Mouse (Mus musculus): ENCODE data around the gene Wdtc1. TPM values are rescaled to one million over a fixed set of nuclear protein-coding genes. Genes with fewer than 3 reads are reported as not detected.

The Wdtc1 gene
- polyA plus RNA-seq (2015; fragmentation: Nextera tagmentation; extraction: Ambion mirVana), result 9.9 and 11.2 TPM in 2 replicates

- Histone ChIP-seq H3K9ac (ENCODE audit: low read depth, low read length) (no peak within 1 kb of the TSS), H3K9me3 (replicated peaks; ENCODE audit: low read length) (no peaks in the 10 kb centered on the region), H3K4me2 (ENCODE audit: low read length) (no peak within 1 kb of the TSS), H3K27me3 (ENCODE audit: insufficient read depth, low read length) (no peaks in the 10 kb centered on the region), H3K4me1 (replicated peaks; ENCODE audit: insufficient read depth, low read length) (no peaks in the 10 kb centered on the region), H3K27ac (no peak within 1 kb of the TSS), H3K4me3 (replicated peaks; ENCODE audit: low read depth, low read length) (no peak within 1 kb of the TSS), H3K36me3 (ENCODE audit: insufficient read depth, low read length) (no peaks in the 10 kb centered on the region)
- no peak for TF ChIP-seq CTCF (IDR thresholded peaks at IDR 0.05; ENCODE audit: low read depth)
- 86% methylated on average over 23 of the region's 23 CpGs for WGBS
- DNase-seq (ENCODE audit: low spot score) (no peak), ATAC-seq (replicated peaks; ENCODE audit: low FRiP score, low read depth) (no peak)
Measured at GRCm38 (mm10) chr4:133353367-133354365, at the start of gene Wdtc1. Wdtc1 (minus strand) TSS chr4:133353481.

DNA sequence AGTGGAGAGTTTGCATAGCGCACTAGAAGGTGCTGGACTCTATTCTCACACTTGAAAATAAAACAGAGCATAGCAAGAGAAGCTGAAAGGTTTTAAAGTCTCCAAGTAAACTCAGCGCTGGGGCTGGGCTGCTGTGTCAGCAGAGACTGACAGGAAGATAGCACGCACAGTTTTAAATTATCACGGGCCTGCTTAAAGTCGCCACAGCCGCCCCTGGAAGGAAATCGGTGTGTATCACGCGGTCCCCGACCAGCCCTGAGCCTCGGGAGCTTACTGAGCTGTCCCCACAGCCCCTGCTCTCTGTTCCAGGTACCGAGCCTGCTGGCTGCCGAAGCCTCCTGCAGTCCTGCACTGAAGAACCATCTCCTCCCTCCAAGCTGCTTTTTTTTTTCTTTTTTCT lies 48.7 kb upstream of the Wdtc1 start:
- DNase-seq (ENCODE audit: low spot score), result no peak
- Histone ChIP-seq H3K4me2 (ENCODE audit: low read length) (no peak overlapping the region), H3K36me3 (ENCODE audit: insufficient read depth, low read length) (0 out of 2 replicates have a peak, but pooled peaks cover 3% of the 10 kb centered on the region), H3K4me3 (replicated peaks; ENCODE audit: low read depth, low read length) (no peak overlapping the region), H3K27me3 (ENCODE audit: insufficient read depth, low read length) (no peaks in the 10 kb centered on the region), H3K9ac (ENCODE audit: low read depth, low read length) (no peak overlapping the region), H3K4me1 (replicated peaks; ENCODE audit: insufficient read depth, low read length) (peaks cover 9% of the 10 kb centered on the region; the same call in 1 of the 2 replicates), H3K9me3 (replicated peaks; ENCODE audit: low read length) (no peaks in the 10 kb centered on the region), H3K27ac (no peak overlapping the region)
- no peak for ATAC-seq (replicated peaks; ENCODE audit: low FRiP score, low read depth)
- WGBS, result 47% methylated on average over 13 of the region's 13 CpGs
- no peak for TF ChIP-seq CTCF (IDR thresholded peaks at IDR 0.05; ENCODE audit: low read depth)

- Histone ChIP-seq H3K4me1 (replicated peaks; ENCODE audit: insufficient read depth, low read length) (no peaks in the 10 kb centered on the region; the same call in 1 of the 2 replicates), H3K27me3 (ENCODE audit: insufficient read depth, low read length) (no peaks in the 10 kb centered on the region), H3K4me3 (replicated peaks; ENCODE audit: low read depth, low read length) (no peak overlapping the region), H3K27ac (no peak overlapping the region), H3K9me3 (replicated peaks; ENCODE audit: low read length) (no peaks in the 10 kb centered on the region), H3K4me2 (ENCODE audit: low read length) (no peak overlapping the region), H3K9ac (ENCODE audit: low read depth, low read length) (no peak overlapping the region), H3K36me3 (ENCODE audit: insufficient read depth, low read length) (no peaks in the 10 kb centered on the region)
- no peak for TF ChIP-seq CTCF (IDR thresholded peaks at IDR 0.05; ENCODE audit: low read depth)
- no peak for ATAC-seq (replicated peaks; ENCODE audit: low FRiP score, low read depth)
- no peak for DNase-seq (ENCODE audit: low spot score)
- 38% methylated on average over 7 of the region's 7 CpGs for WGBS
Measured at GRCm38 (mm10) chr4:133400098-133400497, 46.8 kb upstream of the Wdtc1 start.

DNA sequence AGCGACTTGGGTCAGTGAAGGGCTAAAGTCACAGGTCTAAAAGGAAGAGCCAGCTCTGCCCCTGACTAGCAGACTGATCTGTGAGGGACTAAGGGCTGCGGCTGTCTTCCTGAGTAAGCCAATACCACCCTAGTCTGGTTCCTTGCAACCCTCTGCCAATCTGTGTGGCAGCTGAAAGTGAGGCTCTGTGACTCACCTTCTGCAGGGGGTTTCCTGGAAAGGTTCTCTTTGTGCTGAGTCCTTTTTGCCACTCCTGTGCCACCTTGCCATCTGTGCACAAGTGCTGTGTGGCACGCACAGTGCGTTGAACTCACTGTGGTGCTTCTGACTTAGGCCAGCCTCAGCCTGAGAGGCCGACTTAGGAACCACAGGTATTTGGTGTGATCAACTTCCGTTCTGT lies 46.2 kb upstream of the Wdtc1 start:
- H3K27ac ChIP-seq, result no peak overlapping the region
- DNase-seq (ENCODE audit: low spot score), result no peak
- WGBS, result 69% methylated on average over 6 of the region's 6 CpGs

GRCm38 (mm10) chr4:133398619-133399018 lies 45.3 kb upstream of the Wdtc1 start:
- 89% methylated on average over 5 of the region's 5 CpGs for WGBS
- H3K27ac ChIP-seq, result no peak overlapping the region

More for the DNA sequence above, 46.2 kb upstream of the Wdtc1 start:
- Histone ChIP-seq H3K4me1 (replicated peaks; ENCODE audit: insufficient read depth, low read length) (peaks cover 3% of the 10 kb centered on the region; the same call in 1 of the 2 replicates), H3K36me3 (ENCODE audit: insufficient read depth, low read length) (no peaks in the 10 kb centered on the region), H3K4me3 (replicated peaks; ENCODE audit: low read depth, low read length) (no peak overlapping the region), H3K9ac (ENCODE audit: low read depth, low read length) (no peak overlapping the region), H3K4me2 (ENCODE audit: low read length) (no peak overlapping the region), H3K9me3 (replicated peaks; ENCODE audit: low read length) (no peaks in the 10 kb centered on the region), H3K27me3 (ENCODE audit: insufficient read depth, low read length) (no peaks in the 10 kb centered on the region)
- no peak; the same call in 1 of the 2 replicates for ATAC-seq (replicated peaks; ENCODE audit: low FRiP score, low read depth)
- no peak for TF ChIP-seq CTCF (IDR thresholded peaks at IDR 0.05; ENCODE audit: low read depth)

DNA sequence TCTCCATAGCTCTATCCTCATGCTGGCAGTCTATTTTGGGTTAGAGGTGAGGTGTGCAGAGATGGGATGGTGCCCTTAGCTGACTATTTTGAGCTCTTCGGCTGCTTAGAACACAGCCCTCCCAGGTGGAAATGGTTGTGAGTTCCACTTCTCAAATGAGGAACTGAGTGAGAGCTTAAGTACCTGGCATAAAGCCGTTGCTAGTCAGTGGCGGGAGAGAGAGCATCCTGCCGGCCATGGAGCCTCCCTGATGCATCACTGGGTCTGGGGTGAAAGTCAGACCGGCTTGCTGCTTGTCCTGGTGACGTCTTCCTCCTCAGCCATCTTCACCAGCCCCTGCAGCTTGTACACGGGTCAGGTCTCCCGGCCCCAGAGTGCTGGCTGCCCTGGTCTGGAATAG lies 44.7 kb upstream of the Wdtc1 start:
- Histone ChIP-seq H3K27ac (no peak overlapping the region), H3K9me3 (replicated peaks; ENCODE audit: low read length) (no peaks in the 10 kb centered on the region), H3K4me2 (ENCODE audit: low read length) (no peak overlapping the region), H3K4me3 (replicated peaks; ENCODE audit: low read depth, low read length) (no peak overlapping the region), H3K9ac (ENCODE audit: low read depth, low read length) (no peak overlapping the region), H3K36me3 (ENCODE audit: insufficient read depth, low read length) (no peaks in the 10 kb centered on the region), H3K4me1 (replicated peaks; ENCODE audit: insufficient read depth, low read length) (peaks cover 3% of the 10 kb centered on the region; the same call in 1 of the 2 replicates), H3K27me3 (ENCODE audit: insufficient read depth, low read length) (no peaks in the 10 kb centered on the region)
- DNase-seq (ENCODE audit: low spot score), result no peak
- no peak for ATAC-seq (replicated peaks; ENCODE audit: low FRiP score, low read depth)
- whole genome bisulfite sequencing, result 63% methylated on average over 8 of the region's 8 CpGs
- no peak for TF ChIP-seq CTCF (IDR thresholded peaks at IDR 0.05; ENCODE audit: low read depth)

More at GRCm38 (mm10) chr4:133398619-133399018, 45.3 kb upstream of the Wdtc1 start:
- Histone ChIP-seq H3K9me3 (replicated peaks; ENCODE audit: low read length) (no peaks in the 10 kb centered on the region), H3K4me3 (replicated peaks; ENCODE audit: low read depth, low read length) (no peak overlapping the region), H3K4me1 (replicated peaks; ENCODE audit: insufficient read depth, low read length) (peaks cover 3% of the 10 kb centered on the region; the same call in 1 of the 2 replicates), H3K27me3 (ENCODE audit: insufficient read depth, low read length) (no peaks in the 10 kb centered on the region), H3K4me2 (ENCODE audit: low read length) (no peak overlapping the region), H3K9ac (ENCODE audit: low read depth, low read length) (no peak overlapping the region), H3K36me3 (ENCODE audit: insufficient read depth, low read length) (no peaks in the 10 kb centered on the region)
- no peak for TF ChIP-seq CTCF (IDR thresholded peaks at IDR 0.05; ENCODE audit: low read depth)
- ATAC-seq (replicated peaks; ENCODE audit: low FRiP score, low read depth), result no peak
- no peak for DNase-seq (ENCODE audit: low spot score)

Measured in kidney, postnatal 0 days (tissue).